Mouse (Mus musculus): ENCODE results near the gene Col5a2. TPM values are rescaled to one million over a fixed set of nuclear protein-coding genes. Genes with fewer than 3 reads are reported as not detected.

Gene Col5a2
- polyA plus RNA-seq, 1 experiment: 2.9 TPM

DNA sequence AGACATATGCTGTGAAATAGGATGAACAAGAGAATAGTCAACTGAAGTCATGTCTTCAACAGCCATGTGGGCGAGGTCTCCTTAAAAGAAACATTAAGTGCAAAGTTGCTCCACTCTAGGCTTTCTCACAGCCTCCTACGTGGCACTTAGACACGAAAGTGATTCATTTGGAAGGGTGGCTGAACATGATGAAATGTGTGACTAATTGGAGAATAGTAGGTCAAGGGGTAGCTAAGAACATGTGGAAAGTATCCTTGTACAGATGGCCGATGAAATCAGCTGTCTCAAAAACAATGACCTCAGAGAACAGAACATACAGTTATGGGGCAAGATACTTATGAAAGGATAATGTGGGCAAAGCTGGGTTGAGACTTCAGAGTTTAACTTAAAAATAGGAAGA lies 147.1 kb downstream of the Col5a2 start:
- 85% methylated on average over 4 of the region's 4 CpGs for WGBS
- no peak for DNase-seq
- H3K4me3 ChIP-seq (ENCODE audit: control insufficient read depth, insufficient read depth, low read length): no peak overlapping the region
- no peaks in the 10 kb centered on the region for H3K36me3 ChIP-seq (ENCODE audit: control insufficient read depth, insufficient read depth, low read length)
- no peak overlapping the region for H3K27ac ChIP-seq (ENCODE audit: control insufficient read depth, insufficient read depth, low read length)
- H3K4me1 ChIP-seq (replicated peaks; ENCODE audit: control insufficient read depth, insufficient read depth, low read length): no peaks in the 10 kb centered on the region
- no peaks in the 10 kb centered on the region for H3K27me3 ChIP-seq (ENCODE audit: control insufficient read depth, insufficient read depth, low read length)
- no peak for TF ChIP-seq POLR2A (IDR thresholded peaks at IDR 0.05; ENCODE audit: control insufficient read depth, extremely low read depth, insufficient read depth, low read length, poor library complexity)
- no peak for TF ChIP-seq CTCF (IDR thresholded peaks at IDR 0.05; ENCODE audit: borderline replicate concordance, control insufficient read depth, extremely low read depth, insufficient read depth, low read length, poor library complexity)

DNA sequence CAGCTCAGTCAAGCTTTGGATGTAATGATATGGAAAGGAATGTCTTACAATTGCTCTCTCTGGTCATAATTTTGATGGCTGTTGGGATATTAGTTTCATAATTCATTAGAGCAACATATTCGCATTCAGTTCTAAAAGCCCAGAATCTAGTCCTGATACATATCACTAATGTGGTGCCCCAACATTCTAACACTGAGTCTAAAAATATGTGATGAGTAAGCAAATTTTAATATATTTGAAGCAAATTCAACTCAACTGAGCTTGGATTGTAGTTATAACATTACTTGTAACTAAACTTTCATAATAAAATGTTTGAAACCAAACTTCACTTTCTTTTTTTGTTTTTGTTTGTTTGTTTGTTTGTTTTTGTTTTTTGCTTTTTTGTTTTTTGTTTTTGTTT lies 173.9 kb downstream of the Col5a2 start:
- no peak for DNase-seq
- H3K36me3 ChIP-seq (ENCODE audit: control insufficient read depth, insufficient read depth, low read length): no peaks in the 10 kb centered on the region
- H3K27me3 ChIP-seq (ENCODE audit: control insufficient read depth, insufficient read depth, low read length): no peaks in the 10 kb centered on the region
- 91% methylated on average over 1 of the region's 1 CpGs for WGBS
- no peak for TF ChIP-seq POLR2A (IDR thresholded peaks at IDR 0.05; ENCODE audit: control insufficient read depth, extremely low read depth, insufficient read depth, low read length, poor library complexity)
- TF ChIP-seq CTCF (IDR thresholded peaks at IDR 0.05; ENCODE audit: borderline replicate concordance, control insufficient read depth, extremely low read depth, insufficient read depth, low read length, poor library complexity): no peak
- no peaks in the 10 kb centered on the region for H3K4me1 ChIP-seq (replicated peaks; ENCODE audit: control insufficient read depth, insufficient read depth, low read length)
- no peak overlapping the region for H3K27ac ChIP-seq (ENCODE audit: control insufficient read depth, insufficient read depth, low read length)
- no peak overlapping the region for H3K4me3 ChIP-seq (ENCODE audit: control insufficient read depth, insufficient read depth, low read length)

Other genes with a start within 250 kb of the Col5a2 start
- gene Col3a1, start 191.7 kb downstream of the Col5a2 start, polyA plus RNA-seq (2012; rRNA removed): 18.4 and 18.8 TPM in 2 replicates